Mouse (Mus musculus) midbrain, embryonic 10.5 days (tissue): ENCODE data around the gene Usp11. TPM values are rescaled to one million over a fixed set of nuclear protein-coding genes. Genes with fewer than 3 reads are reported as not detected.
"Not testable (repeated sequence)": the region's sequence is repeated elsewhere in the genome, so short reads cannot be mapped to it uniquely, and the experiment has no call there.

Experiments
- DNase-seq: peaks from one replicate; pipeline ENCODE4 v3.0.0-alpha.2; 2017; ENCODE audit warnings: low spot score
- H3K27ac ChIP-seq: fragments of 300-500 bp; sonication (generic); replicated peaks from 2 replicates; pipeline ENCODE4 v1.5.1; 2016; ENCODE audit warnings: mild to moderate bottlenecking
- H3K27me3 ChIP-seq: fragments of 300-500 bp; sonication (generic); 2 replicates; pipeline ENCODE4 v1.6.1; 2016; ENCODE audit warnings: low read depth, mild to moderate bottlenecking; ENCODE audit not compliant: poor library complexity, severe bottlenecking
- H3K36me3 ChIP-seq: fragments of 300-500 bp; sonication (generic); 2 replicates; pipeline ENCODE4 v1.6.1; 2016; ENCODE audit warnings: mild to moderate bottlenecking, moderate library complexity
- H3K4me1 ChIP-seq: fragments of 300-500 bp; sonication (generic); 2 replicates; pipeline ENCODE4 v1.6.1; 2016
- H3K4me3 ChIP-seq: fragments of 300-500 bp; sonication (generic); 2 replicates; pipeline ENCODE4 v1.5.1; 2016; ENCODE audit warnings: mild to moderate bottlenecking, moderate library complexity
- H3K9me3 ChIP-seq: fragments of 300-500 bp; sonication (generic); replicated peaks from 2 replicates; pipeline ENCODE4 v1.6.1; 2016; ENCODE audit warnings: mild to moderate bottlenecking
- WGBS: fragments of 180-500 bp; shearing (Covaris S2); methylation state at CpG from one replicate; pipeline ENCODE4 v1.1.7; 2016; 5-methylcytosine and 5-hydroxymethylcytosine counted together
- polyA plus RNA-seq: library from polyadenylated mRNA; unstranded; fragments of >200 nt; fragmentation: Nextera tagmentation; extraction: Ambion mirVana; gene quantifications from 2 replicates; pipeline ENCODE4 v1.2.1, GENCODE M21; 2016

Usp11 gene
- polyA plus RNA-seq, 1 experiment from 2014 or later: 66.8 TPM

- H3K36me3 ChIP-seq: peaks cover 86% of the 10 kb centered on the region
- H3K4me1 ChIP-seq: no peaks in the 10 kb centered on the region
- H3K9me3 ChIP-seq: 0 out of 2 replicates have a peak, but pooled peaks cover 3% of the 10 kb centered on the region
- H3K27ac ChIP-seq: no peak overlapping the region
- H3K4me3 ChIP-seq: no peak overlapping the region
- H3K27me3 ChIP-seq: no peaks in the 10 kb centered on the region
- 96% methylated on average over 4 of the region's 4 CpGs for WGBS
- no peak for DNase-seq
Observed at GRCm38 (mm10) chrX:20695842-20696241, 7.9 kb upstream of the Usp11 start.

- DNase-seq: peak; percentile 81
- H3K4me3 ChIP-seq: peak overlapping the region; percentile 67
- H3K9me3 ChIP-seq: no peaks in the 10 kb centered on the region
- H3K36me3 ChIP-seq: peaks cover 11% of the 10 kb centered on the region
- 12% methylated on average over 32 of the region's 32 CpGs for WGBS
- no peaks in the 10 kb centered on the region for H3K4me1 ChIP-seq
- no peaks in the 10 kb centered on the region for H3K27me3 ChIP-seq
- H3K27ac ChIP-seq: peak overlapping the region; percentile 90
Observed at GRCm38 (mm10) chrX:20704295-20705082, 783 bp downstream of the Usp11 start.

GRCm38 (mm10) chrX:20705083-20705402 is 1.3 kb downstream of the Usp11 start:
- no peak for DNase-seq
- Histone ChIP-seq H3K27ac (peak overlapping the region; percentile 90), H3K27me3 (no peaks in the 10 kb centered on the region), H3K9me3 (no peaks in the 10 kb centered on the region), H3K36me3 (0 out of 2 replicates have a peak, but pooled peaks cover 8% of the 10 kb centered on the region), H3K4me3 (peak overlapping the region; percentile 67), H3K4me1 (no peaks in the 10 kb centered on the region)
- 36% methylated on average over 3 of the region's 3 CpGs for WGBS

GRCm38 (mm10) chrX:20728681-20729080 is 25.0 kb downstream of the Usp11 start:
- Histone ChIP-seq H3K4me1 (no peaks in the 10 kb centered on the region), H3K9me3 (no peaks in the 10 kb centered on the region), H3K27me3 (no peaks in the 10 kb centered on the region), H3K27ac (no peak overlapping the region), H3K36me3 (no peaks in the 10 kb centered on the region), H3K4me3 (no peak overlapping the region)
- 75% methylated on average over 5 of the region's 5 CpGs for WGBS
- DNase-seq: no peak

- not testable (repeated sequence) for H3K4me1 ChIP-seq, H3K9me3 ChIP-seq, H3K4me3 ChIP-seq, H3K27ac ChIP-seq, H3K36me3 ChIP-seq, H3K27me3 ChIP-seq, DNase-seq
- WGBS: 43% methylated on average over 10 of the region's 10 CpGs
Observed at GRCm38 (mm10) chrX:20730048-20730447, 26.3 kb downstream of the Usp11 start.

GRCm38 (mm10) chrX:20736479-20736878 is 32.8 kb downstream of the Usp11 start:
- WGBS: 93% methylated on average over 4 of the region's 4 CpGs
- no peak for DNase-seq
- H3K4me1 ChIP-seq: no peaks in the 10 kb centered on the region
- no peaks in the 10 kb centered on the region; the same call in 1 of the 2 replicates for H3K9me3 ChIP-seq
- no peak overlapping the region for H3K4me3 ChIP-seq
- no peak overlapping the region for H3K27ac ChIP-seq
- no peaks in the 10 kb centered on the region for H3K27me3 ChIP-seq
- no peaks in the 10 kb centered on the region for H3K36me3 ChIP-seq

GRCm38 (mm10) chrX:20748829-20749228 is 45.1 kb downstream of the Usp11 start:
- H3K27me3 ChIP-seq: no peaks in the 10 kb centered on the region
- no peaks in the 10 kb centered on the region for H3K36me3 ChIP-seq
- no peak overlapping the region for H3K27ac ChIP-seq
- 94% methylated on average over 2 of the region's 2 CpGs for WGBS
- H3K9me3 ChIP-seq: no peaks in the 10 kb centered on the region
- no peak for DNase-seq
- H3K4me1 ChIP-seq: no peaks in the 10 kb centered on the region
- H3K4me3 ChIP-seq: no peak overlapping the region

- Histone ChIP-seq H3K9me3 (no peaks in the 10 kb centered on the region), H3K36me3 (no peaks in the 10 kb centered on the region), H3K4me1 (no peaks in the 10 kb centered on the region), H3K27ac (no peak overlapping the region), H3K27me3 (no peaks in the 10 kb centered on the region), H3K4me3 (no peak overlapping the region)
- DNase-seq: no peak
- WGBS: 85% methylated on average over 4 of the region's 4 CpGs
Observed at GRCm38 (mm10) chrX:20761201-20761600, 57.5 kb downstream of the Usp11 start.

Other genes with a start within 250 kb of the Usp11 start
- gene Rgn, start 154.1 kb upstream of the Usp11 start, polyA plus RNA-seq: 0.32 and 0.35 TPM in 2 replicates
- 104 and 107 TPM in 2 replicates for gene Rbm10, start 86.4 kb upstream of the Usp11 start, polyA plus RNA-seq
- 185 and 187 TPM in 2 replicates for gene Ndufb11, start 86.3 kb upstream of the Usp11 start, polyA plus RNA-seq
- 261 and 308 TPM in 2 replicates for gene Uba1, start 45.6 kb upstream of the Usp11 start, polyA plus RNA-seq
- gene Cdk16, start 16.0 kb upstream of the Usp11 start, polyA plus RNA-seq: 117 and 129 TPM in 2 replicates
- gene Araf, start 93.9 kb downstream of the Usp11 start, polyA plus RNA-seq: 101 and 118 TPM in 2 replicates
- 8.8 and 10.6 TPM in 2 replicates for gene Timp1, start 166.3 kb downstream of the Usp11 start, polyA plus RNA-seq
- gene Syn1, start 217.1 kb downstream of the Usp11 start, polyA plus RNA-seq: 4.0 and 6.8 TPM in 2 replicates
- 3.6 and 5.1 TPM in 2 replicates for gene Cfp, start 227.6 kb downstream of the Usp11 start, polyA plus RNA-seq
- gene Elk1, start 246.7 kb downstream of the Usp11 start, polyA plus RNA-seq: 9.6 and 12.3 TPM in 2 replicates